Mouse (Mus musculus): ENCODE data around the gene Itgb3bp. TPM values are rescaled to one million over a fixed set of nuclear protein-coding genes. Genes with fewer than 3 reads are reported as not detected.

The Itgb3bp gene
- 52.7 and 55.7 TPM in 2 replicates for polyA plus RNA-seq (2016; fragmentation: Nextera tagmentation; extraction: Ambion mirVana)

GRCm38 (mm10) chr4:99929613-99930517 is at the start of gene Itgb3bp:
Gene Itgb3bp (minus strand): TSS chr4:99929813.
- Histone ChIP-seq H3K27me3 (replicated peaks; ENCODE audit: low read depth, poor library complexity, severe bottlenecking) (0 out of 2 replicates have a peak, but pooled peaks cover 4% of the 10 kb centered on the region), H3K27ac (replicated peaks) (peak within 1 kb of the TSS; percentile 88), H3K4me3 (peak within 1 kb of the TSS; percentile 78), H3K9me3 (no peaks in the 10 kb centered on the region), H3K4me1 (peaks cover 27% of the 10 kb centered on the region), H3K36me3 (replicated peaks) (no peaks in the 10 kb centered on the region)
- WGBS = under 1% methylated on average over 57 of the region's 57 CpGs
- peak; percentile 86 for DNase-seq (ENCODE audit: low spot score)

- DNase-seq (ENCODE audit: low spot score) = no peak
- Histone ChIP-seq H3K9me3 (no peaks in the 10 kb centered on the region), H3K36me3 (replicated peaks) (no peaks in the 10 kb centered on the region; the same call in 1 of the 2 replicates), H3K4me3 (no peak overlapping the region), H3K27me3 (replicated peaks; ENCODE audit: low read depth, poor library complexity, severe bottlenecking) (no peaks in the 10 kb centered on the region), H3K27ac (replicated peaks) (no peak overlapping the region), H3K4me1 (peaks cover 22% of the 10 kb centered on the region)
- 94% methylated on average over 5 of the region's 5 CpGs for WGBS
Observed at GRCm38 (mm10) chr4:99979326-99979725, 49.7 kb upstream of the Itgb3bp start.

GRCm38 (mm10) chr4:99974375-99974774 is 44.8 kb upstream of the Itgb3bp start:
- 67% methylated on average over 5 of the region's 5 CpGs for WGBS
- H3K36me3 ChIP-seq (replicated peaks) = peaks cover 11% of the 10 kb centered on the region; the same call in 1 of the 2 replicates

GRCm38 (mm10) chr4:99973931-99974330 is 44.3 kb upstream of the Itgb3bp start:
- H3K27me3 ChIP-seq (replicated peaks; ENCODE audit: low read depth, poor library complexity, severe bottlenecking) = no peaks in the 10 kb centered on the region
- no peaks in the 10 kb centered on the region for H3K9me3 ChIP-seq
- no peak overlapping the region for H3K27ac ChIP-seq (replicated peaks)
- H3K4me3 ChIP-seq = no peak overlapping the region
- peaks cover 11% of the 10 kb centered on the region; the same call in 1 of the 2 replicates for H3K36me3 ChIP-seq (replicated peaks)
- peaks cover 14% of the 10 kb centered on the region for H3K4me1 ChIP-seq
- 94% methylated on average over 1 of the region's 1 CpGs for WGBS
- no peak for DNase-seq (ENCODE audit: low spot score)

More at GRCm38 (mm10) chr4:99974375-99974774, 44.8 kb upstream of the Itgb3bp start:
- no peak for DNase-seq (ENCODE audit: low spot score)
- no peaks in the 10 kb centered on the region for H3K27me3 ChIP-seq (replicated peaks; ENCODE audit: low read depth, poor library complexity, severe bottlenecking)
- H3K9me3 ChIP-seq = no peaks in the 10 kb centered on the region
- H3K4me3 ChIP-seq = no peak overlapping the region
- H3K27ac ChIP-seq (replicated peaks) = no peak overlapping the region
- peaks cover 9% of the 10 kb centered on the region for H3K4me1 ChIP-seq

GRCm38 (mm10) chr4:99972886-99973285 is 43.3 kb upstream of the Itgb3bp start:
- no peak overlapping the region for H3K27ac ChIP-seq (replicated peaks)
- WGBS = 79% methylated on average over 6 of the region's 6 CpGs

GRCm38 (mm10) chr4:99970097-99970496 is 40.5 kb upstream of the Itgb3bp start:
- no peaks in the 10 kb centered on the region for H3K9me3 ChIP-seq
- 51% methylated on average over 4 of the region's 4 CpGs for WGBS
- no peaks in the 10 kb centered on the region for H3K27me3 ChIP-seq (replicated peaks; ENCODE audit: low read depth, poor library complexity, severe bottlenecking)
- no peak overlapping the region; the same call in 1 of the 2 replicates for H3K27ac ChIP-seq (replicated peaks)
- peaks cover 22% of the 10 kb centered on the region for H3K36me3 ChIP-seq (replicated peaks)
- no peak overlapping the region for H3K4me3 ChIP-seq
- DNase-seq (ENCODE audit: low spot score) = no peak
- H3K4me1 ChIP-seq = peaks cover 42% of the 10 kb centered on the region

More at GRCm38 (mm10) chr4:99972886-99973285, 43.3 kb upstream of the Itgb3bp start:
- DNase-seq (ENCODE audit: low spot score) = no peak
- peaks cover 11% of the 10 kb centered on the region; the same call in 1 of the 2 replicates for H3K36me3 ChIP-seq (replicated peaks)
- H3K4me1 ChIP-seq = peaks cover 24% of the 10 kb centered on the region
- H3K4me3 ChIP-seq = no peak overlapping the region
- H3K27me3 ChIP-seq (replicated peaks; ENCODE audit: low read depth, poor library complexity, severe bottlenecking) = no peaks in the 10 kb centered on the region
- H3K9me3 ChIP-seq = no peaks in the 10 kb centered on the region

GRCm38 (mm10) chr4:99969328-99969727 is 39.7 kb upstream of the Itgb3bp start:
- Histone ChIP-seq H3K9me3 (no peaks in the 10 kb centered on the region), H3K36me3 (replicated peaks) (peaks cover 25% of the 10 kb centered on the region), H3K27ac (replicated peaks) (peak overlapping the region; percentile 59), H3K4me1 (peaks cover 46% of the 10 kb centered on the region), H3K4me3 (no peak overlapping the region), H3K27me3 (replicated peaks; ENCODE audit: low read depth, poor library complexity, severe bottlenecking) (no peaks in the 10 kb centered on the region)
- peak; percentile 32 for DNase-seq (ENCODE audit: low spot score)
- WGBS = 39% methylated on average over 5 of the region's 5 CpGs

- no peaks in the 10 kb centered on the region for H3K9me3 ChIP-seq
- 39% methylated on average over 6 of the region's 6 CpGs for WGBS
- no peaks in the 10 kb centered on the region for H3K27me3 ChIP-seq (replicated peaks; ENCODE audit: low read depth, poor library complexity, severe bottlenecking)
- peaks cover 30% of the 10 kb centered on the region for H3K36me3 ChIP-seq (replicated peaks)
- H3K4me3 ChIP-seq = 0 out of 2 replicates have a peak overlapping the region, but pooled peaks have one; percentile 1
- peak; percentile 66 for DNase-seq (ENCODE audit: low spot score)
- peaks cover 53% of the 10 kb centered on the region for H3K4me1 ChIP-seq
- H3K27ac ChIP-seq (replicated peaks) = peak overlapping the region; percentile 80; the same call in 1 of the 2 replicates
Observed at GRCm38 (mm10) chr4:99966555-99966954, 36.9 kb upstream of the Itgb3bp start.

GRCm38 (mm10) chr4:99959308-99959707 is 29.7 kb upstream of the Itgb3bp start:
- no peak overlapping the region for H3K4me3 ChIP-seq
- H3K36me3 ChIP-seq (replicated peaks) = peaks cover 10% of the 10 kb centered on the region
- H3K27me3 ChIP-seq (replicated peaks; ENCODE audit: low read depth, poor library complexity, severe bottlenecking) = no peaks in the 10 kb centered on the region
- no peaks in the 10 kb centered on the region for H3K9me3 ChIP-seq
- H3K4me1 ChIP-seq = peaks cover 20% of the 10 kb centered on the region
- WGBS = 86% methylated on average over 3 of the region's 3 CpGs
- no peak overlapping the region for H3K27ac ChIP-seq (replicated peaks)
- no peak for DNase-seq (ENCODE audit: low spot score)

GRCm38 (mm10) chr4:99958084-99958815 is 28.6 kb upstream of the Itgb3bp start:
- 86% methylated on average over 7 of the region's 7 CpGs for WGBS

GRCm38 (mm10) chr4:99957186-99957585 is 27.6 kb upstream of the Itgb3bp start:
- 95% methylated on average over 4 of the region's 4 CpGs for WGBS
- no peak for DNase-seq (ENCODE audit: low spot score)
- Histone ChIP-seq H3K27me3 (replicated peaks; ENCODE audit: low read depth, poor library complexity, severe bottlenecking) (no peaks in the 10 kb centered on the region), H3K27ac (replicated peaks) (no peak overlapping the region), H3K4me1 (peaks cover 13% of the 10 kb centered on the region), H3K9me3 (no peaks in the 10 kb centered on the region), H3K36me3 (replicated peaks) (no peaks in the 10 kb centered on the region), H3K4me3 (no peak overlapping the region)

More at GRCm38 (mm10) chr4:99958084-99958815, 28.6 kb upstream of the Itgb3bp start:
- no peaks in the 10 kb centered on the region for H3K9me3 ChIP-seq
- no peaks in the 10 kb centered on the region for H3K36me3 ChIP-seq (replicated peaks)
- H3K27ac ChIP-seq (replicated peaks) = no peak overlapping the region
- no peak for DNase-seq (ENCODE audit: low spot score)
- peaks cover 13% of the 10 kb centered on the region for H3K4me1 ChIP-seq
- H3K27me3 ChIP-seq (replicated peaks; ENCODE audit: low read depth, poor library complexity, severe bottlenecking) = no peaks in the 10 kb centered on the region
- no peak overlapping the region for H3K4me3 ChIP-seq

GRCm38 (mm10) chr4:99955396-99955795 is 25.8 kb upstream of the Itgb3bp start:
- H3K36me3 ChIP-seq (replicated peaks) = no peaks in the 10 kb centered on the region
- no peaks in the 10 kb centered on the region for H3K9me3 ChIP-seq
- WGBS = 81% methylated on average over 10 of the region's 10 CpGs

More at GRCm38 (mm10) chr4:99955396-99955795, 25.8 kb upstream of the Itgb3bp start:
- DNase-seq (ENCODE audit: low spot score) = no peak
- Histone ChIP-seq H3K4me1 (peaks cover 13% of the 10 kb centered on the region), H3K27me3 (replicated peaks; ENCODE audit: low read depth, poor library complexity, severe bottlenecking) (no peaks in the 10 kb centered on the region), H3K4me3 (no peak overlapping the region), H3K27ac (replicated peaks) (no peak overlapping the region)

All from embryonic facial prominence, embryonic 10.5 days (tissue).